Mouse (Mus musculus) neural tube, embryonic 15.5 days (tissue): Measurements from ENCODE around the gene Cnot6l. TPM values are rescaled to one million over a fixed set of nuclear protein-coding genes. Genes with fewer than 3 reads are reported as not detected.

Experiments used
- ATAC-seq: fragments of 200-750 bp; cut with Nextera tagmentation; 2 replicates; pipeline ENCODE4 v1.8.0; 2017; ENCODE audit warnings: mild to moderate bottlenecking, moderate TSS enrichment, moderate library complexity; ENCODE audit not compliant: low FRiP score
- H3K27ac ChIP-seq: fragments of 300-500 bp; sonication (generic); replicated peaks from 2 replicates; pipeline ENCODE4 v1.5.1; 2015; ENCODE audit warnings: mild to moderate bottlenecking, inconsistent platforms
- H3K27me3 ChIP-seq: fragments of 300-500 bp; sonication (generic); replicated peaks from 2 replicates; pipeline ENCODE4 v1.6.1; 2015; ENCODE audit warnings: inconsistent platforms
- H3K36me3 ChIP-seq: fragments of 300-500 bp; sonication (generic); 2 replicates; pipeline ENCODE4 v1.6.1; 2015; ENCODE audit warnings: inconsistent platforms
- H3K4me1 ChIP-seq: fragments of 300-500 bp; sonication (generic); 2 replicates; pipeline ENCODE4 v1.6.1; 2015; ENCODE audit warnings: inconsistent platforms
- H3K4me2 ChIP-seq: fragments of 300-500 bp; sonication (generic); 2 replicates; pipeline ENCODE4 v1.6.1; 2015; ENCODE audit warnings: inconsistent platforms, mild to moderate bottlenecking, moderate library complexity
- H3K4me3 ChIP-seq: fragments of 300-500 bp; sonication (generic); replicated peaks from 2 replicates; pipeline ENCODE4 v1.5.1; 2015; ENCODE audit warnings: mild to moderate bottlenecking, inconsistent platforms
- H3K9ac ChIP-seq: fragments of 300-500 bp; sonication (generic); replicated peaks from 2 replicates; pipeline ENCODE4 v1.6.1; 2015; ENCODE audit warnings: mild to moderate bottlenecking, inconsistent platforms
- H3K9me3 ChIP-seq: fragments of 300-500 bp; sonication (generic); replicated peaks from 2 replicates; pipeline ENCODE4 v1.6.1; 2016; ENCODE audit warnings: inconsistent platforms
- WGBS: fragments of 180-500 bp; shearing (Covaris S2); methylation state at CpG from one replicate; pipeline ENCODE4 v1.1.7; 2015; ENCODE audit warnings: mixed read lengths; 5-methylcytosine and 5-hydroxymethylcytosine counted together
- polyA plus RNA-seq: library from polyadenylated mRNA; unstranded; fragments of >200 nt; fragmentation: Nextera tagmentation; extraction: Ambion mirVana; gene quantifications from 2 replicates; pipeline ENCODE4 v1.2.1, GENCODE M21; 2015

The Cnot6l gene
- polyA plus RNA-seq, 1 experiment from 2014 or later, result 15.3 TPM

GRCm38 (mm10) chr5:96039188-96039840 lies 124.7 kb downstream of the Cnot6l start:
- no peaks in the 10 kb centered on the region for H3K4me1 ChIP-seq
- H3K27ac ChIP-seq, result no peak overlapping the region
- no peaks in the 10 kb centered on the region for H3K27me3 ChIP-seq
- H3K9ac ChIP-seq, result no peak overlapping the region
- H3K4me3 ChIP-seq, result no peak overlapping the region
- H3K4me2 ChIP-seq, result no peak overlapping the region
- no peaks in the 10 kb centered on the region for H3K9me3 ChIP-seq
- 66% methylated on average over 5 of the region's 5 CpGs for WGBS
- no peak for ATAC-seq
- no peaks in the 10 kb centered on the region for H3K36me3 ChIP-seq

DNA sequence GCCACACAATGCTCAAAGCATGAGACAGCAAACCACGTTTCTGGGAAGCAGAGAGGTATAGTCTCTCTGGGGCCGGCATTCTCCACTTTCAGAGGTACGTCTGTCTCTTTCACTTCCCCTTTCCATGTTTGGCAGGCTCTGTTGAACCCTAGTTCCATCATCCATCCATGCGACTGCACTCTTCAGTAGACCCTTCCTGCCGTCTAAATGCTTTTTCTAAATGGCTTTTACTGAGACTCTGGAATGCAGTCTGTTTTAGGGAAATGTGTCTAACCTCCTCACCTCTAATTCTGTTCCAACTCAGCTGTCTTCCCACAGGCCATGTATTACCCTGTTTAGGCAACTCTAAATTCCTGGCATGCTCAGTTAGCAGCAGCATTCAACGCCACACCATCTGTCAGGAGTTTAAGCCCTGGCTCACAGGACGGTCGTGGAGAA lies 126.3 kb downstream of the Cnot6l start:
- Histone ChIP-seq H3K36me3 (no peaks in the 10 kb centered on the region), H3K4me3 (no peak overlapping the region), H3K4me1 (no peaks in the 10 kb centered on the region), H3K9me3 (no peaks in the 10 kb centered on the region), H3K27me3 (no peaks in the 10 kb centered on the region), H3K27ac (no peak overlapping the region), H3K4me2 (no peak overlapping the region), H3K9ac (no peak overlapping the region)
- peak; percentile 65; the same call in 1 of the 2 replicates for ATAC-seq
- 40% methylated on average over 8 of the region's 8 CpGs for WGBS

DNA sequence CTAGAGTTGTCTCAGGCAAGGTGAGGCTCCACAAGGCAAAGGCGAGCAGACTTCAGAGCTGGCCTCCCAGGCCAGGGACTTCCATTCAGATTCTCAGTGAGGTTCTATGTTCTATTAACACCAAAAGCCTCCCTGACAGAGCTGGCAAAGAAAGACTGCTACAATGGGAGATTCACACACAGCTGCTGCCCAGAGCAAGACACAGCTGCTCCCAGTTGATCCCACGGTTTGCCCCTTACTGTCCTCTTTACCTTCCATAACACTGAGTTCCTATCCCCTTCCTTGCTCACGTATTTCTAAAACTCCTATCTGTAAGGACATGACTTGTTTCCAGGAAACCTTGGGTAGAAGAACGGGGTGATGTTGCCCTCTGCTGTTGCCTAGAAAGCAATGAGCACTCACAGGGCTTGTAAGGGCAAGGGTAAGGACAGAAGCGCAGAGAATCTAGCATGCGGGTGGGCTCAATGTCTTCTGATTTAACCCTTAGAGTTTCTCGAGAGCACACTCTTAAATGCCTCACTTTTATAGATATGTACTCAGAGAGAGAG lies 127.8 kb downstream of the Cnot6l start:
- no peaks in the 10 kb centered on the region for H3K36me3 ChIP-seq
- WGBS, result 72% methylated on average over 7 of the region's 7 CpGs
- no peak overlapping the region for H3K27ac ChIP-seq

GRCm38 (mm10) chr5:96034101-96034500 lies 129.9 kb downstream of the Cnot6l start:
- Histone ChIP-seq H3K4me1 (no peaks in the 10 kb centered on the region), H3K4me3 (no peak overlapping the region), H3K27me3 (no peaks in the 10 kb centered on the region), H3K9me3 (no peaks in the 10 kb centered on the region), H3K4me2 (no peak overlapping the region), H3K36me3 (no peaks in the 10 kb centered on the region), H3K27ac (no peak overlapping the region), H3K9ac (no peak overlapping the region)
- 14% methylated on average over 1 of the region's 1 CpGs for WGBS
- no peak for ATAC-seq

More for the DNA sequence above, 127.8 kb downstream of the Cnot6l start:
- Histone ChIP-seq H3K4me2 (no peak overlapping the region), H3K27me3 (no peaks in the 10 kb centered on the region), H3K4me1 (no peaks in the 10 kb centered on the region), H3K9me3 (no peaks in the 10 kb centered on the region), H3K4me3 (no peak overlapping the region), H3K9ac (no peak overlapping the region)
- no peak for ATAC-seq

DNA sequence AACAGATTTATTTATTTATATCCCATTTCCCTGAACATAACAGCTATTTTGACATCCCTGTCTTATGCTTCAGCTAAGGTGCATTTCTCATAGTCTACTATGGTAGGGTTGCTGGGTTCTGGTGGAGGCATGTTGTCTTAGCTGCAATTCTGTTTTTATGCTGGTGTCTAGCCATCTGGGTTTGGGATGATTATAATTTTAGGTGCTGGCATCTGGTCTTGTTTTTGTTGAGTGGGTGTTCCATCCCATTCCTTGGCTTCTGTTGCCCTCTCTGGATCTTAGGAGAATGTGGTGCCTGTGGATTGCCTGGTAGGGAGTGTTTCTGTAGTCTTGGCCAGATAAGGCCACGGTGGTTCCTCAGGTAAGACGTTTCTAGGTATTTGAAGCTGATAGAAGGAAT lies 134.2 kb downstream of the Cnot6l start:
- H3K9ac ChIP-seq, result no peak overlapping the region

More for the DNA sequence above, 134.2 kb downstream of the Cnot6l start:
- Histone ChIP-seq H3K27me3 (no peaks in the 10 kb centered on the region), H3K27ac (no peak overlapping the region), H3K9me3 (no peaks in the 10 kb centered on the region), H3K36me3 (no peaks in the 10 kb centered on the region), H3K4me3 (no peak overlapping the region), H3K4me2 (no peak overlapping the region), H3K4me1 (no peaks in the 10 kb centered on the region)
- no peak for ATAC-seq
- WGBS, result 85% methylated on average over 2 of the region's 2 CpGs

Other genes starting within 250 kb of the Cnot6l start
- 0.44 and 2.6 TPM in 2 replicates for gene Cxcl13, start 207.2 kb downstream of the Cnot6l start, polyA plus RNA-seq
- 15.5 and 19.1 TPM in 2 replicates for gene Mrpl1, start 45.3 kb upstream of the Cnot6l start, polyA plus RNA-seq
- 5.3 and 8.0 TPM in 2 replicates for gene Fras1, start 209.8 kb upstream of the Cnot6l start, polyA plus RNA-seq